Mouse (Mus musculus): ENCODE data around the gene Hist1h3e.

Gene Hist1h3e

GRCm38 (mm10) chr13:23583387-23584068 lies 21.4 kb upstream of the Hist1h3e start:
- DNase-seq (ENCODE audit: inconsistent age in 2 of 2, low spot score in 1 of 2) = peak in 1 of 2 experiments; percentile 47

- DNase-seq (ENCODE audit: inconsistent age in 2 of 2, low spot score in 1 of 2) = peak in 1 of 2 experiments; percentile 47
Measured at GRCm38 (mm10) chr13:23582219-23583056, 20.3 kb upstream of the Hist1h3e start.

GRCm38 (mm10) chr13:23581408-23582218 lies 19.4 kb upstream of the Hist1h3e start, which contains the start of gene Hist1h4d:
TSS of gene Hist1h4d (plus strand) at chr13:23581598.
- DNase-seq (ENCODE audit: inconsistent age in 2 of 2, low spot score in 1 of 2) = peak; percentile 96 to 100

GRCm38 (mm10) chr13:23577835-23578234 lies 15.7 kb upstream of the Hist1h3e start:
- DNase-seq (ENCODE audit: inconsistent age in 2 of 2, low spot score in 1 of 2) = no peak

GRCm38 (mm10) chr13:23576906-23577639 lies 14.9 kb upstream of the Hist1h3e start:
- DNase-seq (ENCODE audit: inconsistent age in 2 of 2, low spot score in 1 of 2) = no peak

GRCm38 (mm10) chr13:23576351-23576881 lies 14.2 kb upstream of the Hist1h3e start:
- no peak for DNase-seq (ENCODE audit: inconsistent age in 2 of 2, low spot score in 1 of 2)

GRCm38 (mm10) chr13:23575864-23576313 lies 13.7 kb upstream of the Hist1h3e start:
- DNase-seq (ENCODE audit: inconsistent age in 2 of 2, low spot score in 1 of 2) = peak in 1 of 2 experiments; percentile 67

- peak in 1 of 2 experiments; percentile 86 for DNase-seq (ENCODE audit: inconsistent age in 2 of 2, low spot score in 1 of 2)
Measured at GRCm38 (mm10) chr13:23575271-23575851, 13.2 kb upstream of the Hist1h3e start, which contains the start of gene Hist1h3d. TSS of gene Hist1h3d (plus strand) at chr13:23575763.

- peak in 1 of 2 experiments; percentile 51 for DNase-seq (ENCODE audit: inconsistent age in 2 of 2, low spot score in 1 of 2)
Measured at GRCm38 (mm10) chr13:23574546-23575170, 12.5 kb upstream of the Hist1h3e start.

- DNase-seq (ENCODE audit: inconsistent age in 2 of 2, low spot score in 1 of 2) = peak; percentile 84 to 95
Measured at GRCm38 (mm10) chr13:23573898-23574524, 11.8 kb upstream of the Hist1h3e start, which contains the start of the genes Hist1h2bf and Hist1h2ad. TSS of gene Hist1h2bf (minus strand) at chr13:23574196. TSS of gene Hist1h2ad (plus strand) at chr13:23574381.

GRCm38 (mm10) chr13:23573034-23573897 lies 11.1 kb upstream of the Hist1h3e start:
- peak in 1 of 2 experiments; percentile 52 for DNase-seq (ENCODE audit: inconsistent age in 2 of 2, low spot score in 1 of 2)

- no peak for DNase-seq (ENCODE audit: inconsistent age in 2 of 2, low spot score in 1 of 2)
Measured at GRCm38 (mm10) chr13:23572218-23573033, 10.3 kb upstream of the Hist1h3e start.

- peak in 1 of 2 experiments; percentile 66 for DNase-seq (ENCODE audit: inconsistent age in 2 of 2, low spot score in 1 of 2)
Measured at GRCm38 (mm10) chr13:23571504-23572217, 9.5 kb upstream of the Hist1h3e start.

GRCm38 (mm10) chr13:23571022-23571503 lies 8.9 kb upstream of the Hist1h3e start, which contains the start of the genes Hist1h2ae and Hist1h2bg:
TSS of gene Hist1h2ae (minus strand) at chr13:23571220.
TSS of gene Hist1h2bg (plus strand) at chr13:23571396.
- peak; percentile 80 to 96 for DNase-seq (ENCODE audit: inconsistent age in 2 of 2, low spot score in 1 of 2)

- peak in 1 of 2 experiments; percentile 39 for DNase-seq (ENCODE audit: inconsistent age in 2 of 2, low spot score in 1 of 2)
Measured at GRCm38 (mm10) chr13:23570261-23571021, 8.3 kb upstream of the Hist1h3e start.
